ENCODE assay signal across 8 mouse cellular contexts in genomic region chr6:145865886-145866851, GRCm38 (mm10). TPM values are rescaled to one million over a fixed set of nuclear protein-coding genes. Genes with fewer than 3 reads are reported as not detected.
DNase-seq lines count a peak whose midpoint lies in the region.

No protein-coding gene starts in this region.

- H3K27me3 ChIP-seq in embryonic facial prominence, embryonic 10.5 days (replicated peaks; ENCODE audit: low read depth, poor library complexity, severe bottlenecking), result peaks cover 86% of the 10 kb centered on the region
- peaks cover 86% of the 10 kb centered on the region for H3K27me3 ChIP-seq in midbrain, embryonic 10.5 days (ENCODE audit: low read depth, poor library complexity, severe bottlenecking)

- intact Hi-C loops in left cerebral cortex, postnatal 4 days (cut with DNase I), result loop anchor here (10.0 kb wide), 2 partner anchors 289 to 409 kb away; no protein-coding TSS in a partner anchor

- peaks cover 52% of the 10 kb centered on the region for H3K4me1 ChIP-seq in embryonic facial prominence, embryonic 10.5 days
- peaks cover 47% of the 10 kb centered on the region for H3K4me1 ChIP-seq in midbrain, embryonic 10.5 days

- DNase-seq in spleen, adult 18-20 months, result peak; percentile 30 to 42
- no peak for DNase-seq in spleen, adult 12 weeks (ENCODE audit: low spot score)
- peak; percentile 83 for DNase-seq in embryonic facial prominence, embryonic 10.5 days (ENCODE audit: low spot score)
- peak; percentile 93 to 96 for DNase-seq in heart, adult 18-20 months
- DNase-seq in kidney, adult 11 months, result peak; percentile 91
- DNase-seq in left cerebral cortex, postnatal 4 days, result peak; percentile 88
- peak; percentile 74 for DNase-seq in midbrain, embryonic 10.5 days (ENCODE audit: low spot score)
- peak; percentile 95 for DNase-seq in skeletal muscle tissue, adult 2 months (ENCODE audit: low read depth, low spot score)

- peak overlapping the region; percentile 76 for H3K27ac ChIP-seq in embryonic facial prominence, embryonic 10.5 days (replicated peaks)
- H3K27ac ChIP-seq in midbrain, embryonic 10.5 days (replicated peaks), result peak overlapping the region; percentile 78

- H3K9me3 ChIP-seq in embryonic facial prominence, embryonic 10.5 days, result no peaks in the 10 kb centered on the region
- H3K9me3 ChIP-seq in midbrain, embryonic 10.5 days (replicated peaks), result no peaks in the 10 kb centered on the region

- WGBS in embryonic facial prominence, embryonic 10.5 days, result under 1% methylated on average over 69 of the region's 69 CpGs
- WGBS in midbrain, embryonic 10.5 days, result under 1% methylated on average over 69 of the region's 69 CpGs

- H3K36me3 ChIP-seq in embryonic facial prominence, embryonic 10.5 days (replicated peaks), result no peaks in the 10 kb centered on the region
- no peaks in the 10 kb centered on the region for H3K36me3 ChIP-seq in midbrain, embryonic 10.5 days

- H3K4me3 ChIP-seq in embryonic facial prominence, embryonic 10.5 days, result peak overlapping the region; percentile 74
- peak overlapping the region; percentile 66 for H3K4me3 ChIP-seq in midbrain, embryonic 10.5 days

RNA-seq across cellular contexts. Expression of gene Bhlhe41, which starts 0.8 kb away (rescaled TPM):
- polyA plus RNA-seq in embryonic facial prominence, embryonic 10.5 days (2016; fragmentation: Nextera tagmentation; extraction: Ambion mirVana), result 0.93 and 1.8 TPM in 2 replicates
- total RNA-seq in heart, adult 18-20 months (2021), result 10 to 100 TPM; 11.4 to 15.8 TPM
- total RNA-seq in left cerebral cortex, postnatal 4 days (2021), result 1 to 10 TPM; 5.2 to 6.0 TPM
- polyA plus RNA-seq in midbrain, embryonic 10.5 days (2016; fragmentation: Nextera tagmentation; extraction: Ambion mirVana), result 1.7 and 2.3 TPM in 2 replicates
